Mouse (Mus musculus) ES-E14 (cell line): Measurements from ENCODE around the gene Smim24. TPM values are rescaled to one million over a fixed set of nuclear protein-coding genes. Genes with fewer than 3 reads are reported as not detected.

Experiments used
- DNase-seq: peaks from one replicate; pipeline ENCODE4 v3.0.0-alpha.2; 2013; ENCODE audit warnings: low read depth, low spot score
- H3K27ac ChIP-seq: 2 replicates; pipeline ENCODE4 v1.5.1; 2012; ENCODE audit warnings: low read depth, mild to moderate bottlenecking, low read length, moderate library complexity, mixed read lengths; ENCODE audit not compliant: poor library complexity, insufficient read depth, severe bottlenecking
- H3K36me3 ChIP-seq: 2 replicates; pipeline ENCODE4 v1.6.1; 2012; ENCODE audit warnings: mild to moderate bottlenecking, low read length, moderate library complexity, mixed read lengths; ENCODE audit not compliant: control insufficient read depth, poor library complexity, insufficient read depth, severe bottlenecking
- H3K4me1 ChIP-seq, 2 experiments: fragments of 150-350 bp in 1 of 2; sonication (generic) in 1 of 2; 2 replicates each; pipeline ENCODE4 v1.6.1; 2012; ENCODE audit warnings: low read length in 2 of 2, mild to moderate bottlenecking in 1 of 2, mixed read lengths in 1 of 2; ENCODE audit not compliant: control insufficient read depth in 2 of 2, insufficient read depth in 2 of 2, poor library complexity in 1 of 2
- H3K4me3 ChIP-seq, 2 experiments: fragments of 150-350 bp in 1 of 2; sonication (generic) in 1 of 2; 2 replicates each; pipeline ENCODE4 v1.5.1; 2012; ENCODE audit warnings: low read length in 2 of 2, low read depth in 1 of 2, mild to moderate bottlenecking in 1 of 2, mixed read lengths in 1 of 2; ENCODE audit not compliant: insufficient read depth in 1 of 2, poor library complexity in 1 of 2, severe bottlenecking in 1 of 2
- H3K9ac ChIP-seq: 2 replicates; pipeline ENCODE4 v1.6.1; 2012; ENCODE audit warnings: low read depth, mild to moderate bottlenecking, low read length, mixed read lengths; ENCODE audit not compliant: poor library complexity, insufficient read depth, severe bottlenecking
- H3K9me3 ChIP-seq: fragments of 150-350 bp; sonication (generic); 2 replicates; pipeline ENCODE4 v1.6.1; 2012; ENCODE audit warnings: low read depth, mild to moderate bottlenecking, low read length; ENCODE audit not compliant: control insufficient read depth, insufficient read depth
- CHD2 ChIP-seq: IDR thresholded peaks from 2 replicates; pipeline ENCODE4 v1.6.1; 2014; ENCODE audit warnings: mild to moderate bottlenecking, low read depth, low read length, inconsistent platforms
- HCFC1 ChIP-seq: IDR thresholded peaks from 2 replicates; pipeline ENCODE4 v1.6.1; 2012; ENCODE audit warnings: low read length, inconsistent platforms, borderline replicate concordance; ENCODE audit not compliant: insufficient read depth
- MAFK ChIP-seq: IDR thresholded peaks from 2 replicates; pipeline ENCODE4 v1.6.1; 2014; ENCODE audit warnings: mild to moderate bottlenecking, low read depth, low read length, inconsistent platforms; ENCODE audit not compliant: insufficient read depth
- ZC3H11A ChIP-seq: IDR thresholded peaks from 2 replicates; pipeline ENCODE4 v1.6.1; 2012; ENCODE audit warnings: low read depth, mild to moderate bottlenecking, inconsistent platforms, low read length, borderline replicate concordance
- ZNF384 ChIP-seq: IDR thresholded peaks from 2 replicates; pipeline ENCODE4 v1.6.1; 2012; ENCODE audit warnings: low read depth, low read length, inconsistent platforms
- in situ Hi-C, 2 experiments: fragments of 600-800 bp; cut with MboI; formaldehyde crosslinking; loops; one replicate each; pipeline ENCODE4 v1.15.1; 2025; ENCODE audit warnings: low sequenced_read_pairs in 2 of 2, inconsistent platforms in 1 of 2; ENCODE audit not compliant: unreplicated experiment in 2 of 2
- total RNA-seq: library from RNA; depleted of rRNA; stranded (reverse); fragments of 300-350 nt; gene quantifications from 2 replicates; pipeline ENCODE4 v1.2.3, GENCODE M21; 2012

The Smim24 gene
- total RNA-seq, 1 experiment = 1.7 TPM

DNA sequence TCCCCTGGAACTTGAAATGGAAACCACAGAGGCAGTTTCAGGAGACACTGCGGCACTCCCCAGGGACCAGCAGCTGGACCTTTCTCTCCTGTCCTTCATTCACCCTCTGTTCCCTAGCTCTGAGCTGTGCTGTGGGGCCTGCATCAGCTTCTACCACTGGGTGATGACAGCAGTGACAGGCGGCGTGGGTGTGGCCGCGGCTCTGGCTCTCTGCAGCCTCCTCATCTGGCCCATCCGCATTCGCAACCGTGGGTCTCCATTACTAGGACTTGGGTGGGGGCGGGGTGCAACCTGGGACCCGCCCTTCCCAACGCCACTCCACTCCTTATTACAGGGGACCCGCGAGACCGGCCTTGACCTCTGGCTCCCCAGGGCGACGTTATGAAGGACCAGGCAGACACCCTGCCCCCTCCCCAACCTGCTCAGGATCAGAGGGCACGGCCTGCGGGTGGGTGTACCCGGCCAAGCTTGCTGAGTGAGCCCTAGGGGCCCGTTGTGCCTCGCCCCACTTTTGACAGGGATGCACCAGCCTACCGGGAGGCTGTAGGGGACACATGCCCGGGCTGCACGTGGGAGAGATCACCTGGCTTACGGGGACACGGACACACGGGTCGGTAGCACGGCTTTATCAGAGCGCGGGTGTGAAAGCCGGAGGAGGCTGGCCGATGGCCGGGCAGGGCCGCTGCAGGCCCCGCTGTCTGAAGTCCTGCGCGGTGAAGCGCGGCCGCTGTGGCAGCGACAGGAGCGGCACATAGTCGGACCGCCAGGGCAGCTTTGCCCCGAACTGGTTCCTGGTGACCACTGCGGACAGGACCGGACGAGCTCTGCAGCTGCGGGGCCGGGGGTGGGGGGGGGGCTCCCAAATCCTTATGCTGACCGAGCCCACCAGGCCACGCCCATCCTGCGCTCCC, 29.2 kb upstream of the Smim24 start:
- no peak for DNase-seq
- TF ChIP-seq MAFK (no peak), HCFC1 (no peak; the same call in 1 of the 2 replicates), CHD2 (no peak), ZC3H11A (no peak), ZNF384 (no peak)
- in situ Hi-C loops = no loop called here
- Histone ChIP-seq H3K27ac (no peak overlapping the region), H3K9me3 (no peaks in the 10 kb centered on the region), H3K36me3 (peaks cover 54% of the 10 kb centered on the region), H3K4me1 (peaks cover 3 to 49% of the 10 kb centered on the region in 2 experiments; a peak in 3 of 4 replicates), H3K4me3 (peak overlapping the region; percentile 23 to 28; a peak in 3 of 4 replicates), H3K9ac (no peak overlapping the region)

DNA sequence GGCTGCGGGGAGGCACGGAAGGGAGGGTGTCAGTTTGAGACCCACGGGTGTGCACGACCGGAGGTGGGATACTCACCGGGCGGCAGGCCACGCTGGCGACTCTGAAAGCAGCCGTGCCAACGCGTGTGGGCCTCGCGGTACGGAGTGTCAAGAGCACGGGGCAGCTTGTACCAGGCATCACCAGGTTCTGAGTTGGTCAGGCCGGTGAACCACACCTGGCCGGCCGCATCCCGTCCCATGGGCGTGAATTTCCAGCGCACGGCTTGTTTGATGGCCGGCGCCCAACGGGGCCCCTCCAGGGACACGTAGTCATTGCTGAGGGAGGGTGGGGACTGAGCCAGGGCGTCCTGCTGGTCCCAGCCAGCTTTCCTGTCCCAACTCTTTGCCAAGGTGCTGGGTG, 28.2 kb upstream of the Smim24 start:
- H3K4me3 ChIP-seq = peak overlapping the region in 1 of 2 experiments; percentile 10; a peak in 1 of 4 replicates
- in situ Hi-C loops = no loop called here
- peaks cover 3 to 49% of the 10 kb centered on the region in 2 experiments; a peak in 3 of 4 replicates for H3K4me1 ChIP-seq
- peaks cover 64% of the 10 kb centered on the region for H3K36me3 ChIP-seq
- no peaks in the 10 kb centered on the region for H3K9me3 ChIP-seq
- no peak overlapping the region for H3K27ac ChIP-seq
- H3K9ac ChIP-seq = peak overlapping the region; percentile 5; the same call in 1 of the 2 replicates
- DNase-seq = no peak
- TF ChIP-seq HCFC1 = no peak
- TF ChIP-seq ZNF384 = no peak
- no peak for TF ChIP-seq CHD2
- no peak for TF ChIP-seq MAFK
- TF ChIP-seq ZC3H11A = no peak

DNA sequence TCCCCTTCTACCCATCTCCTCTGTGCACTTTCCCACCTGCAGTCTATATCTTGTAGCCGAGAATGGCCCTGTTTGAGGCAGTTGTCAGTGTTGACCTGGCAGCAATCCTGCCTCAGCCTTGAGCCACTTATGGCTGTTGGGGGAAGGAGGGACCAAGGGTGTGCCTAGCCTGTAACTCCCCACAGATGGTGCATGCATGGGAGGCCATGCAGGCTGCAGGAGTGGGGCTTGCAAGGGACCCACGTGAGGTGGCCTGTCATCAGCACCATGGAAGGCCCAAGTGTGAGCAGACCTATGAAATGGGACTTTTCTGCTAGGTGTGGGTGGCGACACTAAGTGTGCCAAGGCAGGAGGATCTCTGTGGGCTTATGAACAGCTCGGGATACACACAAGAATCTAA, 27.8 kb upstream of the Smim24 start:
- Histone ChIP-seq H3K27ac (no peak overlapping the region), H3K9me3 (no peaks in the 10 kb centered on the region), H3K4me1 (peaks cover 3 to 45% of the 10 kb centered on the region in 2 experiments; a peak in 3 of 4 replicates), H3K36me3 (peaks cover 65% of the 10 kb centered on the region), H3K4me3 (no peak overlapping the region), H3K9ac (no peak overlapping the region)
- TF ChIP-seq ZC3H11A (no peak), HCFC1 (no peak), ZNF384 (no peak), MAFK (no peak), CHD2 (no peak)
- no peak for DNase-seq
- in situ Hi-C loops = no loop called here

DNA sequence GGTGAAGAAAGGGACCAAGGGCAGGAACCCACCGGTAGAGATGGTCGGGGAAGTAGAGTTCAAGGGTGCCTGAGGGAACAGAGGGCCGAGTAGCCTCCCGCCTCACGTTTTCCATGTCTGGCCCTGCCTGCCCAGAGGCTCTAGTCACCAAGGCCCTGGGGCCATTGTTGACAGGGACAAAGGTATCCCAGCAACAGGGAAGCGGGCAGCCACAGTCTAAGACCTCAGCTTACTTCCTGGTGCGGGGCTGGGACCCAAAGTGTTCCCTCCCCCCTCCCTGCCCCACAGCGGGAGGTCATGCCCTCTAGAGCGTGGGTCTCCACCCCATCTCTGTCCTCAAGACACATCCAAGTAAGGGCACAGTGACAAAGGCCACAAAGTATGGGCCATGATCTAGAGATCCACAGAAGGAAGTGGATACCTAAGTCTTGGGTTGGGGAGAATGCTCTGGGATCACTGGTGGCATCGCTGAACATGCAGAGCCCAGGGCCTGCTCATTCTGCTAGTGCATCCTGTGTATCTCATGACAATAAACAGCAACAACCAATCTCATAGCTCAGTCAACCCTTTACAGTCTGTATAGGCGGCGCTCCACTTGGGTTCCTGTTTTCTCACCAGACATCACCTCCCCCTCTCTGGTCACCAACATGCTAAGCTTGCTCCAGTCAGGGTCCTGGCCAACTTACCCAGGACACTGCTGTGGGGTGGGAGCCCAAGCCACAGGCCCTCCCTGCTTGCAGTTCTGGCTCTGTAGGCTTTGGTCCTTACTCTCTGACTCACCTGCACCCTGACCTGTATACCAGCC, 27.0 kb upstream of the Smim24 start, which contains the start of gene 4930404N11Rik:
TSS of gene 4930404N11Rik (minus strand) at position 145 of the 805 bp plus-strand sequence.
- peak within 1 kb of the TSS; percentile 5; the same call in 1 of the 2 replicates for H3K9ac ChIP-seq
- no peak within 1 kb of the TSS; the same call in 1 of the 2 replicates for H3K27ac ChIP-seq
- in situ Hi-C loops = no loop called here
- peaks cover 0 to 41% of the 10 kb centered on the region in 2 experiments; a peak in 3 of 4 replicates for H3K4me1 ChIP-seq
- H3K4me3 ChIP-seq = peak within 1 kb of the TSS in 1 of 2 experiments; percentile 10; a peak in 1 of 4 replicates
- no peak for TF ChIP-seq HCFC1
- TF ChIP-seq ZNF384 = no peak
- TF ChIP-seq MAFK = no peak
- no peak for TF ChIP-seq CHD2
- TF ChIP-seq ZC3H11A = no peak
- H3K36me3 ChIP-seq = peaks cover 71% of the 10 kb centered on the region
- no peaks in the 10 kb centered on the region for H3K9me3 ChIP-seq
- DNase-seq = no peak
